Mouse (Mus musculus): ENCODE measurements around the gene Rnf10.
"Not testable (repeated sequence)": the region's sequence is repeated elsewhere in the genome, so short reads cannot be mapped to it uniquely, and the experiment has no call there.

The Rnf10 gene

GRCm38 (mm10) chr5:115272812-115273548, at the start of gene Rnf10:
TSS of gene Rnf10 (minus strand) at chr5:115272898.
- peak; percentile 97 to 99 for DNase-seq (ENCODE audit: low spot score in 2 of 2)

DNA sequence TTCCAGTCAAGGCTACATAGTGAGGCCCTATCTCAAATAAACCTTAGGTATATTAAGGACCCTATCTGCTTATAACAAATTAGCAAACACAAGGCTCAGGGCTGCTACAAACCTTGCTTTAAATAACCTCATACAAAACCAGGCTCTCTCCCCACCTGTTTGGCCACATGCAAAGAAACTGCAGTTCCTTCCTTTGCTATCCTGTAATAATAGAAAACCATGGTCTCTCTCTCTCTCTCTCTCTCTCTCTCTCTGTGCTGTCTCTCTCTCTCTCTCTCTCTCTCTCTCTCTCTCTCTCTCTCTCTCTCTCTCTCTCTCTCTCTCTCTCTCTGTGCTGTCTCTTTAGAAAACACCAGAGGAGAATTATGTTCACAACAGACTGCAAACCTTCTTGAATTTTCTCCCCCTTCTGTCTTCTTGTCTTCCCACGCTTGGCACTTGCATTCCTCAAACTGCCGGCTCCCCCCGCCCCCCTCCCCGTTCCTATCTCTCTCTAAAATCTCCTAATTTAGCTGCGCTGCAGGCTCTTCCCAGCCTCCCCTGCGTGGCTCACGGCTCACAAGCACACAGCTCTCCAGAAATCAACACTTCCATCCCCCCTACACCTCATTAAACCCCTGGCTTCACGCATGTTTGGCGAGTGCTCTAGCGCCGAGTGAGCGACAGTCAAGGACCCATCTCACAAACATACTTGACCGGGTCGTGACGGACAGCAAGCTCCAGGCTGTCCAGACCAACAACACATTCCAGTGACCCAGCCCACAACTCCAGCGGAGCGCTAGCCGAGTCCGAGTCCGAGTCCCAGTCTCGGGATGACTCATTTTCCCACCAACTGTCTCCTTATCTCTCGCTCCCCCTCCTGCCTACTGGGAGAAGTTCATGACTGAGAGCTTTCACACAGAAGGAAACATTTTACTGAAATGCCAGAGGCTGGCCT, 46.6 kb upstream of the Rnf10 start:
- peak; percentile 62 to 71 for DNase-seq (ENCODE audit: low spot score in 2 of 2)

DNA sequence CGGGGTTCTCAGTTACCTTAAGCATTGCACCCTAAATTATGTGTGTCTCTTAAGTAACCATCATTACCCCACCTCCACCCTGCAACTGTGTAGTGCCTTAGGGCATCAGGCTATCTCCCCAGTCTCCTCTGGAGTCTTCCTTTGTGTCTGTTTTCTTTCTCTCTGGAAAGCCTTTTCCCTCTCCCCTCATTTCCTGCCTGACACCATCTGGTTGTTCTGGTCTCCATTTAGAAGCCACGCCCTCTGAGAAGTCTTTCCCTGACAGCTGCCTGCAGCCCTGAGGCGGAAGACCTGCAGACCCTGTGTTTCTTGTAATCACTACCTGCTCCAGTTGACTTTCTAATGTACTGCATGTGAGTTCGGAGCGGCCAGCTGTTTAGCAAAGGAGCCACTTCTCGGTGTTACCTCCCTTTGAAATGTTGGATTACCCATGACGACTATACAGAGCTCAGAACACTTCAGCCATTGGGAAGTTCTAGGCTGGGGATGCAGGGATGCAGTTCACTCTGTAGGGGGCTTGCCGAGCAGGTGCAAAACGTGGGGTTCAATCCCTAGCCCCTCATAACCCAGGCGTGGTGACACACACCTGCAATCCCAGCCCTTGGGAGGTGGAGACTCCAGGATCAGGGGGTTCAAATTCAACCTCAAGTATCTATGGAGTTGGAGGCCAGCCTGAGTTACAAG, 45.1 kb upstream of the Rnf10 start:
- no peak for DNase-seq (ENCODE audit: low spot score in 2 of 2)

DNA sequence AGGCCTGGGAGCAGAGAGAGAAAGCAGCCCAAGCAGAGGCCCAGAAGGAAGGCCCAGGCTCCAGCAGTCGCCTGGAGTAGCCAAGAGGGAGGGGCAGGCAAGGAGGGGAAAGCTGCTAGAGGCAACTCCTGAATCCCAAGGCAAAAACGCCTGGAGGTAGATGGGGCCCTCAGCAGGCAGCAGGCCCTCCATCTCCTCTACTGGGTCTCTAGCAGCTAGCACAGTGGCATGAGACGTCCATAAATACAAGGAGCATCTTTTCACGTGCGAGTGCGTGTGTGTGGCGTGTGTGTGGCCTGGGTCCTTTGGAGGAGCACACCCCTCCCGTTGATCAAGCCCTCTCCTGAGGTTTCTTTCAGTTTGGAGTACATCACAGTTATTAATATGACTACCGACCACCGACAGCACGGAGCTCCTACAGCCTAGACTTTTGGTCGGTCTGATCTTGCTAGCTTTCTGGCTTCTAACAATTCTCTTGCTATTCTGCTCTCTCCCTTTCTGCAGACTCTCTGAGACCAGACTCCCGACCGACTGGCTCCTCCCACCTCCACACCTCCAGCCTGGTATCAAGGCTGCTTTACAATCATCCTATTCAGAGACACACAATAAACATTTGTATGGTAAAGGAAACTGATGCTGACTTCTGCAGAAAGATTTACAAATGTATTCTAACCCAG, 44.4 kb upstream of the Rnf10 start:
- no peak for DNase-seq (ENCODE audit: low spot score in 2 of 2)

- DNase-seq (ENCODE audit: low spot score in 2 of 2), result no peak
Observed at GRCm38 (mm10) chr5:115313668-115313943, 40.9 kb upstream of the Rnf10 start.

GRCm38 (mm10) chr5:115312816-115313667, 40.3 kb upstream of the Rnf10 start:
- DNase-seq (ENCODE audit: low spot score in 2 of 2), result no peak

DNA sequence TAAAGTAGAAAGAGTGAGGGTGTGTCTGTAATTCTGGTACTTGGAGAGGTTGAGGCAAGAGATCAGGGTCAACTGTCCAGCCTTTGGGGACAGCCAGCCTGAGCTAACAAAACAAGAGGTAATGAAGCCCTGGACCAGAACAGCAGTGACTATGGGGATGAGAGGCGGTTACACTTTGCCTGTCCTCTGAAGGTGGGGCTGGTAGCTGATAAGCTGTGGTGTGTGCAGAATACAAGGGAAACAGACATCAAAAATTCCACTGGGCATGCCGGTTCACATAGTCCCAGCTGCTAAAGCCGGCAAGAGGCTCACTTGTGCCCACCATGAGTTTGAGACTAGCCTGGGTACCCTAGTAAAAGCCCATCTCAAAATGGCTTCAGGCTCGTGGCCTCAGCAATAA, 39.7 kb upstream of the Rnf10 start:
- no peak for DNase-seq (ENCODE audit: low spot score in 2 of 2)

DNA sequence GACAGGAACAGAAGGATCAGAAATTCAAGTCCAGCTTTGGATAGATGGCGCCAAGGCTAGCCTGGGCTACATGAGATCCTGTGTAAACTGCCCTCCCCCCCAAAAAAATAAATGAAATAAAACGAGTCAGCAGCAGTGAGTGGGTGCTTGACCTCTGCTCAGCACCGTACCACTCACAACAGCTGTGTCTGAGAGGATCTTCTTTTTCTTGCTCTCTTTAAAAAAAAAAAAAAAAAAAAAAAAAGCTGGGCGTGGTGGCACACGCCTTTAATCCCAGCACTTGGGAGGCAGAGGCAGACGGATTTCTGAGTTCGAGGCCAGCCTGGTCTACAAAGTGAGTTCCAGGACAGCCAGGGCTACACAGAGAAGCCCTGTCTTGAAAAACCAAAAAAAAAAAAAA, 29.5 kb upstream of the Rnf10 start:
- DNase-seq (ENCODE audit: low spot score in 2 of 2), result not testable (repeated sequence)

GRCm38 (mm10) chr5:115301615-115302014, 28.9 kb upstream of the Rnf10 start:
- no peak for DNase-seq (ENCODE audit: low spot score in 2 of 2)

GRCm38 (mm10) chr5:115300792-115301614, 28.3 kb upstream of the Rnf10 start, which contains the start of gene Dynll1:
TSS of gene Dynll1 (minus strand) at chr5:115300999.
- DNase-seq (ENCODE audit: low spot score in 2 of 2), result peak; percentile 99 to 100

DNA sequence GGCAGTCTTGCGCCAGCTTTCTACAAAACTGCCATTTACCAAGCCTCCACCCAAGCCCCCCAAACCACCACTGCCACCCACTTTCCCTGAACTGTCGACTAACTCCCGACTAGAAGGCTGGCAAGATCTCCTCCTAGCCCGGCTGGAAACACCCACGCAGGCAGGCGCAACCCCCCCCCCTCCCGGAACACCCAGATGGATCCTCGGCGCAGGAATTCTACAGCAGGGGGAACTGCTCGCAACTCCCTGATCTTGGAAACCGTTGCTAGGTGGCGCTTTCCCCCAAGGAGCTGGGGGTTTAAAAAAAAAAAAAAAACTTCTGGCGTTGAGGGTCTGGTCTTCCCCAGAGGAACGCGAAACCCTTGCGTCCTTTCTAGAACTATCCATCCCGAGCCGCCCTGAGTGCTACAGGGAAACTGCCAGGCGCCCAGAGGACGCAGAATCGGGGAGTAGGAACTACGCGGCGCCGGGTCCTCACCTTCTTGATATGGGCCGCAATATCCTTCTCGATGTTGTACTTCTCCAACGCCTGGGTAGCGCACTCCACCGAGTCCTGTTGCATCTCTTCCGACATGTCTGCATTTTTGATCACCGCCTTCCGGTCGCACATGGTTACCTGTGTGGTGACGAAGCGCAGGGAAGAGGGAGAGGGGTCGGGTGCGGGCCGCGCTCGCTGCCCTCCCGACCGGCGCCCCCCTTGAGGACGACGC, 27.5 kb upstream of the Rnf10 start:
- DNase-seq (ENCODE audit: low spot score in 2 of 2), result peak; percentile 37 to 58

- DNase-seq (ENCODE audit: low spot score in 2 of 2), result no peak
Observed at GRCm38 (mm10) chr5:115296347-115296746, 23.6 kb upstream of the Rnf10 start.

DNA sequence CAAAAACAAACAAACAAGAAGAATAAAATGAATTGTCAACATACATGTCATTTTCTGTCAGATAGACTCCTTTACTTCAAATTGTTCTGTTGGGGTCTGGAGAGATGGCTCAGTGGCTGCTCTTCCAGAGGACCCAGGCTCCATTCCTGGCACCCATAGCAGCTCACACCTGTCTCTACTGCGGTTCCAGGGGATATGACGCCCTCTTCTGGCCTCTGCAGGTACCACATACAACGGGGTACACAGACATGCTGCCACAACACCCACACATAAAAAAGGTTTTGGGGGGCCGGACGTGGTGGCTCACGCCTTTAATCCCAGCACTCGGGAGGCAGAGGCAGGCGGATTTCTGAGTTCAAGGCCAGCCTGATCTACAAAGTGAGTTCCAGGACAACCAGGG, 21.5 kb upstream of the Rnf10 start:
- no peak for DNase-seq (ENCODE audit: low spot score in 2 of 2)

DNA sequence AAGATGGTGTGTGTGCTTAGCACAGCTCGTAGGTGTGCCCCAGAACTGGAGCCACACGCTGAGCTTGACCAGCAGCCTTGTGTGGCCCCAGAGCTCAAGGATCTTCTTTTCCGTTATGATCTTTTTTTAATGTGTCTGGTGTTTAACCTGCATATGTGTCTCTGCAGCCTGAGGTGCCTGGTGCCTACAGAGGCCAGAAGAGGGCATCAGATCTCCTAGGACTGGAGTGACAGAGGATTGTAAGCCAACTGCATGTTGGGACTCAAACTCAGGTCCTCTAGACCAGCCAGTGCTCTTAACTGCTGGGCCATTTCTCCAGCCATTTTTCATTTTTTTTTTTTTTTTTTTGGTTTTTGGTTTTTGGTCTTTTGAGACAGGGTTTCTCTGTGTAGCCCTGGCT, 12.0 kb upstream of the Rnf10 start:
- no peak for DNase-seq (ENCODE audit: low spot score in 2 of 2)

GRCm38 (mm10) chr5:115280050-115280687, 7.5 kb upstream of the Rnf10 start:
- DNase-seq (ENCODE audit: low spot score in 2 of 2), result no peak

GRCm38 (mm10) chr5:115279226-115280049, 6.7 kb upstream of the Rnf10 start, which contains the start of gene Coq5:
TSS of gene Coq5 (plus strand) at chr5:115279666.
- DNase-seq (ENCODE audit: low spot score in 2 of 2), result peak; percentile 79 to 92

GRCm38 (mm10) chr5:115278785-115279184, 6.1 kb upstream of the Rnf10 start:
- no peak for DNase-seq (ENCODE audit: low spot score in 2 of 2)

DNA sequence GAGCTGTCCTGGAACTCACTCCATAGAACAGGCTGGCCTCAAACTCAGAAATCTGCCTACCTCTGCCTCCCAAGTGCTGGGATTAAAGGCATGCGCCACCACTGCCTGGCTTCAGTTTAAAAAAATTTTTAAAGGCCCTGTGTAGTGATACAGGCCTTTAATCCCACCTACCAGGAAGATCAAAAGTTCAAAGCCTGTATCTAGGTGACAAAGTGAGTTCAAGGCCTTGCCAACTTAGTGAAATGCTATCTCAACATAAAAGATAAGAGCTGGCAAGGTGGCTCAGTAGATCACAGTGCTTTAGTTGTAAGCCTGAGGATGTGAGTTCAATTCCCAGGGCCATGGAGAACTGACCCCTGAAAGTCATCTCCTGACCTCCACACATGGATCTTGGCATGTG, 5.4 kb upstream of the Rnf10 start:
- DNase-seq (ENCODE audit: low spot score in 2 of 2), result no peak
